ENCODE assay signal across 19 mouse cellular contexts in genomic region chr11:80515346-80515745, GRCm38 (mm10). TPM values are rescaled to one million over a fixed set of nuclear protein-coding genes. Genes with fewer than 3 reads are reported as not detected.
DNase-seq lines count a peak whose midpoint lies in the region; ATAC-seq lines count a peak whose summit lies in the region.
"Had no signal": no experiment of that assay in that cellular context is flagged by ENCODE, and none has a peak within 500 bp of the region (broad histone marks: within the 10 kb centered on the region; RNA-seq: fewer than 3 reads in every experiment).

No protein-coding gene starts in this region.

- H3K9me3 ChIP-seq in hindbrain, embryonic 14.5 days (ENCODE audit: control insufficient read depth, low read length) = no peaks in the 10 kb centered on the region
- no peaks in the 10 kb centered on the region for H3K9me3 ChIP-seq in hindbrain, embryonic 12.5 days (replicated peaks)
- H3K9me3 ChIP-seq in embryonic facial prominence, embryonic 10.5 days = no peaks in the 10 kb centered on the region
- H3K9me3 ChIP-seq in forebrain, embryonic 12.5 days = no peaks in the 10 kb centered on the region
- H3K9me3 ChIP-seq in midbrain, embryonic 16.5 days (replicated peaks; ENCODE audit: control insufficient read depth, low read length, poor library complexity, severe bottlenecking) = no peaks in the 10 kb centered on the region
- H3K9me3 ChIP-seq in kidney, embryonic 14.5 days (ENCODE audit: control insufficient read depth, low read length) = no peaks in the 10 kb centered on the region
- H3K9me3 ChIP-seq: limb, embryonic 12.5 days; neural tube, embryonic 15.5 days had no signal

- no peak for ATAC-seq in hindbrain, embryonic 14.5 days (ENCODE audit: low FRiP score)
- ATAC-seq in hindbrain, embryonic 12.5 days (ENCODE audit: low FRiP score) = no peak
- ATAC-seq in forebrain, embryonic 12.5 days (ENCODE audit: low FRiP score) = no peak
- no peak for ATAC-seq in midbrain, embryonic 16.5 days
- ATAC-seq in kidney, embryonic 14.5 days (ENCODE audit: low FRiP score, low TSS enrichment) = no peak
- ATAC-seq: inflammation-experienced regulatory T-cells, adult 6 months had no signal

- no peak for DNase-seq in hindbrain, embryonic 14.5 days (ENCODE audit: low spot score)
- peak; percentile 43 for DNase-seq in embryonic facial prominence, embryonic 10.5 days (ENCODE audit: low spot score)
- DNase-seq in cerebellum, adult 11-12 months = no peak
- no peak for DNase-seq in gastrocnemius, adult 18-20 months (ENCODE audit: low spot score)
- DNase-seq: adrenal gland, adult 8-10 months; cerebellum, adult 8-10 months; heart, adult 11 months; heart, postnatal 4 days; right cerebral cortex, adult 18-20 months; thymus, adult 18-20 months had no signal

- H3K4me1 ChIP-seq in hindbrain, embryonic 14.5 days (replicated peaks; ENCODE audit: control insufficient read depth, insufficient read depth, low read length) = peaks cover 46% of the 10 kb centered on the region
- peaks cover 43% of the 10 kb centered on the region for H3K4me1 ChIP-seq in hindbrain, embryonic 12.5 days
- peaks cover 43% of the 10 kb centered on the region for H3K4me1 ChIP-seq in embryonic facial prominence, embryonic 10.5 days
- peaks cover 60% of the 10 kb centered on the region for H3K4me1 ChIP-seq in forebrain, embryonic 12.5 days
- H3K4me1 ChIP-seq in midbrain, embryonic 16.5 days (ENCODE audit: control insufficient read depth, insufficient read depth, low read length) = peaks cover 49% of the 10 kb centered on the region
- 0 out of 2 replicates have a peak, but pooled peaks cover 4% of the 10 kb centered on the region for H3K4me1 ChIP-seq in kidney, embryonic 14.5 days (ENCODE audit: control insufficient read depth, insufficient read depth, low read length)

- 0 out of 2 replicates have a peak overlapping the region, but pooled peaks have one; percentile 1 for H3K9ac ChIP-seq in hindbrain, embryonic 14.5 days
- H3K9ac ChIP-seq in hindbrain, embryonic 12.5 days = no peak overlapping the region
- H3K9ac ChIP-seq in forebrain, embryonic 12.5 days = no peak overlapping the region
- no peak overlapping the region for H3K9ac ChIP-seq in midbrain, embryonic 16.5 days (ENCODE audit: low read depth, low read length)
- H3K9ac ChIP-seq in kidney, embryonic 14.5 days (ENCODE audit: low read depth, low read length) = no peak overlapping the region
- H3K9ac ChIP-seq: limb, embryonic 12.5 days; liver, embryonic 14.5 days; neural tube, embryonic 15.5 days had no signal

- 47% methylated on average over 1 of the region's 1 CpGs for WGBS in hindbrain, embryonic 14.5 days
- 60% methylated on average over 1 of the region's 1 CpGs for WGBS in hindbrain, embryonic 12.5 days
- WGBS in embryonic facial prominence, embryonic 10.5 days = 66% methylated on average over 1 of the region's 1 CpGs
- 55% methylated on average over 1 of the region's 1 CpGs for WGBS in forebrain, embryonic 12.5 days
- WGBS in midbrain, embryonic 16.5 days = 38% methylated on average over 1 of the region's 1 CpGs
- 68% methylated on average over 1 of the region's 1 CpGs for WGBS in kidney, embryonic 14.5 days

- H3K4me2 ChIP-seq in hindbrain, embryonic 14.5 days (replicated peaks) = no peak overlapping the region
- H3K4me2 ChIP-seq in hindbrain, embryonic 12.5 days (replicated peaks) = no peak overlapping the region
- no peak overlapping the region for H3K4me2 ChIP-seq in forebrain, embryonic 12.5 days
- no peak overlapping the region for H3K4me2 ChIP-seq in midbrain, embryonic 16.5 days (ENCODE audit: low read length)
- no peak overlapping the region for H3K4me2 ChIP-seq in kidney, embryonic 14.5 days (replicated peaks; ENCODE audit: low read depth, low read length)
- H3K4me2 ChIP-seq: limb, embryonic 12.5 days; neural tube, embryonic 15.5 days had no signal

- no peak overlapping the region for H3K27ac ChIP-seq in hindbrain, embryonic 14.5 days
- no peak overlapping the region for H3K27ac ChIP-seq in hindbrain, embryonic 12.5 days
- H3K27ac ChIP-seq in embryonic facial prominence, embryonic 10.5 days (replicated peaks) = peak overlapping the region; percentile 54
- peak overlapping the region; percentile 57; the same call in 1 of the 2 replicates for H3K27ac ChIP-seq in forebrain, embryonic 12.5 days
- H3K27ac ChIP-seq in midbrain, embryonic 16.5 days (ENCODE audit: low read length) = peak overlapping the region; percentile 5; the same call in 1 of the 2 replicates
- H3K27ac ChIP-seq in kidney, embryonic 14.5 days (ENCODE audit: low read depth, low read length) = no peak overlapping the region
- H3K27ac ChIP-seq: kidney, postnatal 0 days; liver, embryonic 14.5 days had no signal

- no peaks in the 10 kb centered on the region for H3K27me3 ChIP-seq in hindbrain, embryonic 14.5 days (ENCODE audit: control insufficient read depth, insufficient read depth, low read length)
- peaks cover 4% of the 10 kb centered on the region; the same call in 1 of the 2 replicates for H3K27me3 ChIP-seq in hindbrain, embryonic 12.5 days
- peaks cover 3% of the 10 kb centered on the region; the same call in 1 of the 2 replicates for H3K27me3 ChIP-seq in embryonic facial prominence, embryonic 10.5 days (replicated peaks; ENCODE audit: low read depth, poor library complexity, severe bottlenecking)
- peaks cover 8% of the 10 kb centered on the region; the same call in 1 of the 2 replicates for H3K27me3 ChIP-seq in forebrain, embryonic 12.5 days
- no peaks in the 10 kb centered on the region for H3K27me3 ChIP-seq in midbrain, embryonic 16.5 days (ENCODE audit: control insufficient read depth, insufficient read depth, low read depth, low read length)
- no peaks in the 10 kb centered on the region for H3K27me3 ChIP-seq in kidney, embryonic 14.5 days (ENCODE audit: control insufficient read depth, insufficient read depth, low read length)
- H3K27me3 ChIP-seq: limb, embryonic 12.5 days had no signal

- no peak overlapping the region for H3K4me3 ChIP-seq in hindbrain, embryonic 14.5 days (replicated peaks; ENCODE audit: low read length)
- H3K4me3 ChIP-seq in hindbrain, embryonic 12.5 days = no peak overlapping the region
- H3K4me3 ChIP-seq in embryonic facial prominence, embryonic 10.5 days = no peak overlapping the region
- H3K4me3 ChIP-seq in forebrain, embryonic 12.5 days (replicated peaks) = no peak overlapping the region
- H3K4me3 ChIP-seq in midbrain, embryonic 16.5 days (ENCODE audit: low read depth, low read length) = no peak overlapping the region
- H3K4me3 ChIP-seq in kidney, embryonic 14.5 days (ENCODE audit: low read length) = no peak overlapping the region
- H3K4me3 ChIP-seq: limb, embryonic 12.5 days; neural tube, embryonic 15.5 days had no signal

- no peaks in the 10 kb centered on the region for H3K36me3 ChIP-seq in hindbrain, embryonic 14.5 days (replicated peaks; ENCODE audit: control insufficient read depth, insufficient read depth)
- H3K36me3 ChIP-seq in hindbrain, embryonic 12.5 days = no peaks in the 10 kb centered on the region
- H3K36me3 ChIP-seq in embryonic facial prominence, embryonic 10.5 days (replicated peaks) = no peaks in the 10 kb centered on the region
- H3K36me3 ChIP-seq in forebrain, embryonic 12.5 days (replicated peaks) = no peaks in the 10 kb centered on the region
- H3K36me3 ChIP-seq in midbrain, embryonic 16.5 days (ENCODE audit: control insufficient read depth, insufficient read depth, low read length) = no peaks in the 10 kb centered on the region
- no peaks in the 10 kb centered on the region for H3K36me3 ChIP-seq in kidney, embryonic 14.5 days (ENCODE audit: control insufficient read depth, insufficient read depth, low read length)
- H3K36me3 ChIP-seq: limb, embryonic 12.5 days; neural tube, embryonic 15.5 days had no signal

RNA-seq across cellular contexts. Expression of gene Cdk5r1, which starts 38.5 kb away (rescaled TPM):
- polyA plus RNA-seq in hindbrain, embryonic 14.5 days (2014; fragmentation: Nextera tagmentation; extraction: Ambion mirVana) = 90.1 and 92.7 TPM in 2 replicates
- polyA plus RNA-seq in hindbrain, embryonic 12.5 days (2016; fragmentation: Nextera tagmentation; extraction: Ambion mirVana) = 76.3 and 77.3 TPM in 2 replicates
- 4.1 and 4.8 TPM in 2 replicates for polyA plus RNA-seq in embryonic facial prominence, embryonic 10.5 days (2016; fragmentation: Nextera tagmentation; extraction: Ambion mirVana)
- 54.0 and 63.9 TPM in 2 replicates for polyA plus RNA-seq in forebrain, embryonic 12.5 days (2016; fragmentation: Nextera tagmentation; extraction: Ambion mirVana)
- 90.2 and 91.0 TPM in 2 replicates for polyA plus RNA-seq in midbrain, embryonic 16.5 days (2015; fragmentation: Nextera tagmentation; extraction: Ambion mirVana)
- polyA plus RNA-seq in kidney, embryonic 14.5 days (2014; fragmentation: Nextera tagmentation; extraction: Ambion mirVana) = 0.84 and 1.6 TPM in 2 replicates
- under 1 TPM; 0.25 to 0.59 TPM for total RNA-seq in gastrocnemius, adult 18-20 months (2021)

Comparison
In these comparisons a context has a peak if more than half of its experiments do, and no peak if none do; other contexts are left out.
1. H3K27ac ChIP-seq: peak in embryonic facial prominence, embryonic 10.5 days (single experiment), forebrain, embryonic 12.5 days (single experiment) and midbrain, embryonic 16.5 days (single experiment); none in hindbrain, embryonic 14.5 days (single experiment), hindbrain, embryonic 12.5 days (single experiment) and kidney, embryonic 14.5 days (single experiment).